Mouse (Mus musculus): ENCODE results near the gene Dock8.

GRCm38 (mm10) chr19:25096986-25097385 is 97.7 kb downstream of the Dock8 start:
- TF ChIP-seq GATA1 (IDR thresholded peaks at IDR 0.05; ENCODE audit: borderline replicate concordance, low read length) (no peak), FLI1 (IDR thresholded peaks at IDR 0.05; ENCODE audit: low read length) (no peak)

Data from megakaryocyte, embryonic 14.5 days (primary cell).